Mouse (Mus musculus): ENCODE data around the gene Thbd. TPM values are rescaled to one million over a fixed set of nuclear protein-coding genes. Genes with fewer than 3 reads are reported as not detected.

The Thbd gene
- total RNA-seq, 1 experiment from 2014 or later = 81.2 TPM

Other genes starting within 250 kb of the Thbd start
- 5.5 to 10.3 TPM (median 8.7 TPM) in 3 replicates for gene Sstr4, start 12.8 kb downstream of the Thbd start, total RNA-seq (2017)
- 4.8 to 5.9 TPM (median 4.9 TPM) in 3 replicates for gene Cd93, start 35.4 kb upstream of the Thbd start, total RNA-seq (2017)

All from monocyte, adult 5-6 weeks (primary cell).